Mouse (Mus musculus): ENCODE results near the gene Chdh. TPM values are rescaled to one million over a fixed set of nuclear protein-coding genes. Genes with fewer than 3 reads are reported as not detected.

The Chdh gene
- polyA plus RNA-seq, 1 experiment from 2014 or later: 0.96 TPM

DNA sequence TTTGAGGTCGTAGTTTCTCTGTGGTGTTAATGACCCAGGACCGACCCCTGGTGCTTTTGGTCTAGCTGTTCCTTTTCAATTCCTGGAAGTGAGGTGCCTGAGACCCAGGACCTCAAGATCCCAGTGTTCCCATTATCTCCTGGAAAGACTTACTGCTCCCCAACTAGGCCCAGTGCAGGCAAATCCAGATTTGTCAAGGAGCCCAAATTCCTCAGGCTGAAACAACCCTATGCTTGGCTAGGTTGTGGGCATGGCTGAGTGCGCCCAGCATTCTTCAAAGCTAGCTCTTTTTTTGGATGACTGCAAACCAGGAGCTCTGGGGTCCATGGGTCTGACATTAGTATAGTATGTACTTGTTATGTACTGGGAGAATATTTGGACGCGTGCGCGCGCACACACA, 10.6 kb downstream of the Chdh start:
- H3K9me3 ChIP-seq (ENCODE audit: control insufficient read depth, low read length): no peaks in the 10 kb centered on the region
- H3K27ac ChIP-seq (ENCODE audit: low read depth, low read length): no peak overlapping the region
- no peaks in the 10 kb centered on the region for H3K27me3 ChIP-seq (ENCODE audit: control insufficient read depth, insufficient read depth, low read length)
- H3K4me3 ChIP-seq (ENCODE audit: low read depth, low read length): no peak overlapping the region
- no peaks in the 10 kb centered on the region for H3K36me3 ChIP-seq (ENCODE audit: control insufficient read depth, insufficient read depth, low read length)
- no peak overlapping the region for H3K9ac ChIP-seq (replicated peaks; ENCODE audit: low read depth, low read length)
- no peak for ATAC-seq (ENCODE audit: low read depth)
- WGBS: 92% methylated on average over 8 of the region's 8 CpGs
- H3K4me2 ChIP-seq (ENCODE audit: low read depth, low read length): no peak overlapping the region
- no peaks in the 10 kb centered on the region for H3K4me1 ChIP-seq (ENCODE audit: control insufficient read depth, insufficient read depth, low read length)

- Histone ChIP-seq H3K4me3 (ENCODE audit: low read depth, low read length) (no peak overlapping the region), H3K27ac (ENCODE audit: low read depth, low read length) (no peak overlapping the region), H3K27me3 (ENCODE audit: control insufficient read depth, insufficient read depth, low read length) (no peaks in the 10 kb centered on the region), H3K4me1 (ENCODE audit: control insufficient read depth, insufficient read depth, low read length) (no peaks in the 10 kb centered on the region), H3K9me3 (ENCODE audit: control insufficient read depth, low read length) (no peaks in the 10 kb centered on the region), H3K36me3 (ENCODE audit: control insufficient read depth, insufficient read depth, low read length) (no peaks in the 10 kb centered on the region), H3K9ac (replicated peaks; ENCODE audit: low read depth, low read length) (no peak overlapping the region), H3K4me2 (ENCODE audit: low read depth, low read length) (no peak overlapping the region)
- no peak for ATAC-seq (ENCODE audit: low read depth)
- WGBS: 51% methylated on average over 9 of the region's 9 CpGs
These were observed 11.2 kb downstream of the Chdh start for GRCm38 (mm10) chr14:30019792-30020575.

- no peaks in the 10 kb centered on the region for H3K4me1 ChIP-seq (ENCODE audit: control insufficient read depth, insufficient read depth, low read length)
- ATAC-seq (ENCODE audit: low read depth): no peak
- H3K4me3 ChIP-seq (ENCODE audit: low read depth, low read length): no peak overlapping the region
- no peaks in the 10 kb centered on the region for H3K27me3 ChIP-seq (ENCODE audit: control insufficient read depth, insufficient read depth, low read length)
- no peak overlapping the region for H3K9ac ChIP-seq (replicated peaks; ENCODE audit: low read depth, low read length)
- no peak overlapping the region for H3K27ac ChIP-seq (ENCODE audit: low read depth, low read length)
- 94% methylated on average over 6 of the region's 6 CpGs for WGBS
- H3K9me3 ChIP-seq (ENCODE audit: control insufficient read depth, low read length): no peaks in the 10 kb centered on the region
- H3K36me3 ChIP-seq (ENCODE audit: control insufficient read depth, insufficient read depth, low read length): no peaks in the 10 kb centered on the region
- H3K4me2 ChIP-seq (ENCODE audit: low read depth, low read length): no peak overlapping the region
These were observed 13.6 kb downstream of the Chdh start for GRCm38 (mm10) chr14:30022471-30022870.

GRCm38 (mm10) chr14:30024387-30024786, 15.6 kb downstream of the Chdh start:
- no peaks in the 10 kb centered on the region for H3K9me3 ChIP-seq (ENCODE audit: control insufficient read depth, low read length)
- no peak overlapping the region for H3K4me3 ChIP-seq (ENCODE audit: low read depth, low read length)
- no peaks in the 10 kb centered on the region for H3K36me3 ChIP-seq (ENCODE audit: control insufficient read depth, insufficient read depth, low read length)
- H3K4me1 ChIP-seq (ENCODE audit: control insufficient read depth, insufficient read depth, low read length): no peaks in the 10 kb centered on the region
- H3K27ac ChIP-seq (ENCODE audit: low read depth, low read length): no peak overlapping the region
- H3K4me2 ChIP-seq (ENCODE audit: low read depth, low read length): no peak overlapping the region
- 66% methylated on average over 7 of the region's 7 CpGs for WGBS
- no peak for ATAC-seq (ENCODE audit: low read depth)
- no peaks in the 10 kb centered on the region for H3K27me3 ChIP-seq (ENCODE audit: control insufficient read depth, insufficient read depth, low read length)
- H3K9ac ChIP-seq (replicated peaks; ENCODE audit: low read depth, low read length): no peak overlapping the region

- H3K4me1 ChIP-seq (ENCODE audit: control insufficient read depth, insufficient read depth, low read length): no peaks in the 10 kb centered on the region
- no peak overlapping the region for H3K4me3 ChIP-seq (ENCODE audit: low read depth, low read length)
- no peak overlapping the region for H3K4me2 ChIP-seq (ENCODE audit: low read depth, low read length)
- H3K9me3 ChIP-seq (ENCODE audit: control insufficient read depth, low read length): no peaks in the 10 kb centered on the region
- WGBS: 51% methylated on average over 2 of the region's 2 CpGs
- no peak overlapping the region for H3K9ac ChIP-seq (replicated peaks; ENCODE audit: low read depth, low read length)
- H3K27me3 ChIP-seq (ENCODE audit: control insufficient read depth, insufficient read depth, low read length): no peaks in the 10 kb centered on the region
- ATAC-seq (ENCODE audit: low read depth): no peak
- H3K36me3 ChIP-seq (ENCODE audit: control insufficient read depth, insufficient read depth, low read length): no peaks in the 10 kb centered on the region
- H3K27ac ChIP-seq (ENCODE audit: low read depth, low read length): no peak overlapping the region
These were observed 18.6 kb downstream of the Chdh start for GRCm38 (mm10) chr14:30027378-30027777.

- no peak overlapping the region for H3K27ac ChIP-seq (ENCODE audit: low read depth, low read length)
- no peak overlapping the region for H3K4me3 ChIP-seq (ENCODE audit: low read depth, low read length)
- WGBS: 61% methylated on average over 8 of the region's 8 CpGs
- ATAC-seq (ENCODE audit: low read depth): no peak
- H3K36me3 ChIP-seq (ENCODE audit: control insufficient read depth, insufficient read depth, low read length): no peaks in the 10 kb centered on the region
- no peak overlapping the region for H3K9ac ChIP-seq (replicated peaks; ENCODE audit: low read depth, low read length)
- H3K4me1 ChIP-seq (ENCODE audit: control insufficient read depth, insufficient read depth, low read length): no peaks in the 10 kb centered on the region
- H3K9me3 ChIP-seq (ENCODE audit: control insufficient read depth, low read length): no peaks in the 10 kb centered on the region
- H3K4me2 ChIP-seq (ENCODE audit: low read depth, low read length): no peak overlapping the region
- no peaks in the 10 kb centered on the region for H3K27me3 ChIP-seq (ENCODE audit: control insufficient read depth, insufficient read depth, low read length)
These were observed 24.6 kb downstream of the Chdh start for GRCm38 (mm10) chr14:30033405-30033804.

- no peak for ATAC-seq (ENCODE audit: low read depth)
These were observed 29.6 kb downstream of the Chdh start for GRCm38 (mm10) chr14:30038431-30038830.

DNA sequence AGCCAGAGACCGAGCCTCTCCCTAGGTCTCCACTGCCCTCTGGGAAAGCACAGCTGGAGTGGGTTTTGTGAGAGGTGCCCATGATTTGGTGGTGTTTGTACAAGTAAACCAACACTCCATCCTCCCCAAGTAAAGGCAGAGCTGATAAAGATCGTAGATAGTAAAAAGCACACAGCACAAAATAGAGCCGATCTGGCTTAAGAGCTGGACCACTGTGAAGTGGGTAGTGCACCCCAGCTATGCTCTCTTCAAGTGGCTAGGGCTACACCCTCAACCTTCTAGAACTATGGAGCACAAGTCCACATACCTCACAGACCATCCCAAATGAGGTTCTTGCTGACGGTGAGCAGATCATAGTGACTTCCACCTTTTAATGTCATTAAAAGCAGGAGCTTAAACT, 30.6 kb downstream of the Chdh start:
- Histone ChIP-seq H3K9me3 (ENCODE audit: control insufficient read depth, low read length) (no peaks in the 10 kb centered on the region), H3K4me2 (ENCODE audit: low read depth, low read length) (no peak overlapping the region), H3K9ac (replicated peaks; ENCODE audit: low read depth, low read length) (no peak overlapping the region), H3K36me3 (ENCODE audit: control insufficient read depth, insufficient read depth, low read length) (no peaks in the 10 kb centered on the region), H3K27ac (ENCODE audit: low read depth, low read length) (no peak overlapping the region), H3K4me1 (ENCODE audit: control insufficient read depth, insufficient read depth, low read length) (no peaks in the 10 kb centered on the region), H3K27me3 (ENCODE audit: control insufficient read depth, insufficient read depth, low read length) (no peaks in the 10 kb centered on the region), H3K4me3 (ENCODE audit: low read depth, low read length) (no peak overlapping the region)
- 90% methylated on average over 4 of the region's 4 CpGs for WGBS
- ATAC-seq (ENCODE audit: low read depth): no peak

More at GRCm38 (mm10) chr14:30038431-30038830, 29.6 kb downstream of the Chdh start:
- H3K36me3 ChIP-seq (ENCODE audit: control insufficient read depth, insufficient read depth, low read length): no peaks in the 10 kb centered on the region
- WGBS: 91% methylated on average over 18 of the region's 18 CpGs
- H3K4me3 ChIP-seq (ENCODE audit: low read depth, low read length): no peak overlapping the region
- no peaks in the 10 kb centered on the region for H3K27me3 ChIP-seq (ENCODE audit: control insufficient read depth, insufficient read depth, low read length)
- H3K27ac ChIP-seq (ENCODE audit: low read depth, low read length): no peak overlapping the region
- no peaks in the 10 kb centered on the region for H3K4me1 ChIP-seq (ENCODE audit: control insufficient read depth, insufficient read depth, low read length)
- H3K9ac ChIP-seq (replicated peaks; ENCODE audit: low read depth, low read length): no peak overlapping the region
- no peaks in the 10 kb centered on the region for H3K9me3 ChIP-seq (ENCODE audit: control insufficient read depth, low read length)
- no peak overlapping the region for H3K4me2 ChIP-seq (ENCODE audit: low read depth, low read length)

DNA sequence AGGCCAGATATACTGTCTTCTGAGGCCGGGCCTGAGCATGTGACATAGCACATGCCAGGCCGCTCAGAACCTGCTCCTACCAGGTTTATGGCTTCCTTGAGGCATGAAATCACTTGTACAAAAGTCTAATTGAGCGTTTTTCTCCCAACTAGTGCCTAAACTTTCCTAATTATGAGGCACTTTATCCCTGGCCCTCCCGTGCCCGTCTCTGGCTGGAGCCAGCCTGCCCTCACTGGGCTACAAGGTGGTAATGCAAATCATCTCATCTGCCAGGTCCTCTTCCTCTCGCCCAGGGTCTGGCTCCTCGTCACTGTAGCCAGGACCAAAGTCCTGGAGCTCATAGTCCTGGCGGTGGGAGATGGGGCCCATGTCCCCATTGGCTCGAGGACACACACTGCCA, 33.0 kb downstream of the Chdh start:
- H3K27me3 ChIP-seq (ENCODE audit: control insufficient read depth, insufficient read depth, low read length): no peaks in the 10 kb centered on the region
- no peak for ATAC-seq (ENCODE audit: low read depth)
- no peak overlapping the region for H3K27ac ChIP-seq (ENCODE audit: low read depth, low read length)
- H3K9ac ChIP-seq (replicated peaks; ENCODE audit: low read depth, low read length): no peak overlapping the region
- 81% methylated on average over 9 of the region's 9 CpGs for WGBS
- H3K36me3 ChIP-seq (ENCODE audit: control insufficient read depth, insufficient read depth, low read length): no peaks in the 10 kb centered on the region
- no peaks in the 10 kb centered on the region for H3K9me3 ChIP-seq (ENCODE audit: control insufficient read depth, low read length)
- no peaks in the 10 kb centered on the region for H3K4me1 ChIP-seq (ENCODE audit: control insufficient read depth, insufficient read depth, low read length)
- no peak overlapping the region for H3K4me3 ChIP-seq (ENCODE audit: low read depth, low read length)
- no peak overlapping the region for H3K4me2 ChIP-seq (ENCODE audit: low read depth, low read length)

Data from neural tube, embryonic 14.5 days (tissue).